25 mouse cellular contexts compared by ENCODE assay signal in the genomic region with DNA sequence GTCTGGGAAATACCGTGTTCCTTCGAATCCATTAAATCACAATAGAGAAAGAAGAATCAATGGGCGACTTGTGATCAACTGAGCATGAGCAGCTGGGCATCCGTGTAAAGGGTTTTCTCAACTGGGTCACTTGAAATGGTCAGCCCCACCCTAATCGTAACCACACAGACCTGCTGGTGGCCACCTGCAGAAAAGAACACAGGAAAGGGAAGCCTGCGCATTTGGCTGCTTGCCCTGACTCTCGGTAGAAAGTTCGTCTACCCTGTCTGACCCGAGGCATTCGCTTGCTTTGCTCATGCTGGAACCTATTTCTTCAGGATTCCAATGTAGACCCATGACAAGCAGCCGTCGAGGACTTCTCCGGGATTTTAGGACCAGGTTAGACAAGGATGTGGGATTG. TPM values are rescaled to one million over a fixed set of nuclear protein-coding genes. Genes with fewer than 3 reads are reported as not detected.
DNase-seq lines count a peak whose midpoint lies in the region; ATAC-seq and TF ChIP-seq lines count a peak whose summit lies in the region.
"Had no signal": no experiment of that assay in that cellular context is flagged by ENCODE, and none has a peak within 500 bp of the region (broad histone marks: within the 10 kb centered on the region; RNA-seq: fewer than 3 reads in every experiment).

No protein-coding gene starts in this region.

- H3K4me3 ChIP-seq in embryonic fibroblast, embryonic 13.5 days (ENCODE audit: insufficient read depth, low read length) = no peak overlapping the region
- no peak overlapping the region for H3K4me3 ChIP-seq in midbrain, embryonic 11.5 days (ENCODE audit: low read depth, low read length)
- H3K4me3 ChIP-seq: embryonic facial prominence, embryonic 12.5 days; erythroblast, embryonic 14.5 days; forebrain, embryonic 10.5 days; heart, adult 2 months; heart, embryonic 15.5 days; hindbrain, embryonic 13.5 days had no signal

- no peaks in the 10 kb centered on the region for H3K27me3 ChIP-seq in midbrain, embryonic 11.5 days (ENCODE audit: control insufficient read depth, insufficient read depth, low read length)
- H3K27me3 ChIP-seq: CH12.LX; embryonic facial prominence, embryonic 12.5 days; heart, embryonic 15.5 days; hindbrain, embryonic 13.5 days had no signal

- no peaks in the 10 kb centered on the region for H3K36me3 ChIP-seq in midbrain, embryonic 11.5 days (ENCODE audit: control insufficient read depth, insufficient read depth, low read length)
- H3K36me3 ChIP-seq: embryonic facial prominence, embryonic 12.5 days; forebrain, embryonic 10.5 days; heart, embryonic 15.5 days; hindbrain, embryonic 13.5 days had no signal

- 90% methylated on average over 13 of the region's 13 CpGs for WGBS in midbrain, embryonic 11.5 days

- H3K27ac ChIP-seq in embryonic fibroblast, embryonic 13.5 days (ENCODE audit: insufficient read depth, low read length) = peak overlapping the region; percentile 100
- H3K27ac ChIP-seq in midbrain, embryonic 11.5 days (ENCODE audit: low read depth, low read length) = no peak overlapping the region
- H3K27ac ChIP-seq: forebrain, embryonic 10.5 days; heart, adult 2 months; heart, embryonic 15.5 days; hindbrain, embryonic 13.5 days; hindbrain, postnatal 0 days had no signal

- TF ChIP-seq CTCF in embryonic fibroblast, embryonic 13.5 days (IDR thresholded peaks at IDR 0.05; ENCODE audit: borderline replicate concordance, insufficient read depth, low read length) = no peak

- peak; percentile 87 for DNase-seq in heart, adult 11 months
- no peak for DNase-seq in heart, postnatal 25 days (ENCODE audit: low spot score)
- DNase-seq in spleen, postnatal 36 days (ENCODE audit: low spot score in 2 of 2) = peak; percentile 6 to 10
- no peak for DNase-seq in spleen, postnatal 14 days (ENCODE audit: low spot score in 2 of 2)
- no peak for DNase-seq in midbrain, embryonic 11.5 days (ENCODE audit: low spot score, missing footprints)
- no peak for DNase-seq in layer of hippocampus, adult 9-10 months (ENCODE audit: low spot score)
- DNase-seq: adrenal gland, postnatal 14 days; cerebellum, adult 11-12 months; embryo, embryonic 11 days; gastrocnemius, postnatal 36 days; heart, adult 2 months; heart, postnatal 14 days had no signal

- peak; percentile 26; the same call in 1 of the 2 replicates for ATAC-seq in megakaryocyte-erythroid progenitor cell, adult 5-6 weeks (replicated peaks; ENCODE audit: low FRiP score, low TSS enrichment, poor library complexity, severe bottlenecking)
- ATAC-seq in midbrain, embryonic 11.5 days (ENCODE audit: low FRiP score) = no peak
- ATAC-seq: activated CD4-positive, CD25-positive, alpha-beta regulatory T cell, adult 4 months; forebrain, embryonic 14.5 days; hindbrain, postnatal 0 days; Patski had no signal

- H3K4me2 ChIP-seq in midbrain, embryonic 11.5 days = no peak overlapping the region
- H3K4me2 ChIP-seq: embryonic facial prominence, embryonic 12.5 days; heart, embryonic 11.5 days; heart, embryonic 15.5 days; hindbrain, embryonic 13.5 days had no signal

- no peak for TF ChIP-seq POLR2A in embryonic fibroblast, embryonic 13.5 days (IDR thresholded peaks at IDR 0.05; ENCODE audit: low read depth, low read length)

- H3K9me3 ChIP-seq in midbrain, embryonic 11.5 days (ENCODE audit: control insufficient read depth, low read length) = no peaks in the 10 kb centered on the region
- H3K9me3 ChIP-seq: embryonic facial prominence, embryonic 12.5 days; forebrain, embryonic 10.5 days; heart, embryonic 15.5 days; hindbrain, embryonic 13.5 days had no signal

- peaks cover 3% of the 10 kb centered on the region; the same call in 1 of the 2 replicates for H3K4me1 ChIP-seq in embryonic fibroblast, embryonic 13.5 days (ENCODE audit: control insufficient read depth, insufficient read depth, low read length)
- no peaks in the 10 kb centered on the region for H3K4me1 ChIP-seq in midbrain, embryonic 11.5 days (ENCODE audit: control insufficient read depth, insufficient read depth, low read length)
- H3K4me1 ChIP-seq: forebrain, embryonic 10.5 days; heart, embryonic 15.5 days; hindbrain, embryonic 13.5 days had no signal

- H3K9ac ChIP-seq in midbrain, embryonic 11.5 days (ENCODE audit: low read length) = no peak overlapping the region
- H3K9ac ChIP-seq: embryonic facial prominence, embryonic 12.5 days; heart, embryonic 15.5 days; hindbrain, embryonic 13.5 days had no signal

- intact Hi-C loops in heart, postnatal 25 days (cut with DNase I) = loop anchor here (10.0 kb wide), 1 partner anchor 400 kb away; no protein-coding TSS in a partner anchor

RNA-seq across cellular contexts. Expression of a gene that starts 25.8 kb away (rescaled TPM):
- 10 to 100 TPM; 21.4 to 25.4 TPM for total RNA-seq in heart, postnatal 25 days (2021)
- polyA plus RNA-seq in embryonic fibroblast, embryonic 13.5 days (2011; ENCODE audit: insufficient read length, low read depth, missing spikeins) = 2,091 and 2,241 TPM in 2 replicates
- total RNA-seq in megakaryocyte-erythroid progenitor cell, adult 5-6 weeks (2014; fragmentation: Nextera tagmentation) = 8.8 and 23.1 TPM in 2 replicates
- 30.3 and 47.8 TPM in 2 replicates for total RNA-seq in megakaryocyte-erythroid progenitor cell, adult 5-6 weeks (2017)
- polyA plus RNA-seq in midbrain, embryonic 11.5 days (2014; fragmentation: Nextera tagmentation; extraction: Ambion mirVana) = 2.6 and 3.7 TPM in 2 replicates
- polyA plus RNA-seq: erythroblast, embryonic 14.5 days had no signal

Comparison
In these comparisons a context has a peak if more than half of its experiments do, and no peak if none do; other contexts are left out.
1. DNase-seq: peak in heart, adult 11 months (single experiment) and spleen, postnatal 36 days (2 of 2); none in heart, postnatal 25 days (single experiment), spleen, postnatal 14 days (0 of 2), midbrain, embryonic 11.5 days (single experiment) and layer of hippocampus, adult 9-10 months (single experiment).